Mouse (Mus musculus): ENCODE results near the gene Rnf222.
"Not testable (repeated sequence)": the region's sequence is repeated elsewhere in the genome, so short reads cannot be mapped to it uniquely, and the experiment has no call there.

Rnf222 gene

GRCm38 (mm10) chr11:68914566-68914965 is 26.2 kb downstream of the Rnf222 start:
- DNase-seq = no peak

GRCm38 (mm10) chr11:68923191-68923590 is 34.8 kb downstream of the Rnf222 start:
- no peak for DNase-seq

- DNase-seq = no peak
Measured at GRCm38 (mm10) chr11:68924749-68925148, 36.4 kb downstream of the Rnf222 start.

- DNase-seq = no peak
Measured at GRCm38 (mm10) chr11:68926981-68927380, 38.6 kb downstream of the Rnf222 start, which contains the start of gene Odf4. Gene Odf4 (minus strand): TSS chr11:68927081.

- DNase-seq = no peak
Measured at GRCm38 (mm10) chr11:68929947-68930346, 41.6 kb downstream of the Rnf222 start.

- no peak for DNase-seq
Measured at GRCm38 (mm10) chr11:68933885-68934507, 45.6 kb downstream of the Rnf222 start.

GRCm38 (mm10) chr11:68936951-68937350 is 48.6 kb downstream of the Rnf222 start:
- DNase-seq = not testable (repeated sequence)

- DNase-seq = peak; percentile 85 to 89
Measured at GRCm38 (mm10) chr11:68939451-68940304, 51.3 kb downstream of the Rnf222 start.

GRCm38 (mm10) chr11:68940516-68940915 is 52.2 kb downstream of the Rnf222 start:
- DNase-seq = no peak

- no peak for DNase-seq
Measured at GRCm38 (mm10) chr11:68942731-68943130, 54.4 kb downstream of the Rnf222 start.

- no peak for DNase-seq
Measured at GRCm38 (mm10) chr11:68945245-68945644, 56.9 kb downstream of the Rnf222 start.

Measured in cerebellum, postnatal 14 days (tissue).